Mouse (Mus musculus) megakaryocyte, embryonic 14.5 days (primary cell): ENCODE data around the gene Obscn.

ENCODE experiments used
- FLI1 ChIP-seq: IDR thresholded peaks from 2 replicates; pipeline ENCODE4 v1.6.1; 2012; ENCODE audit warnings: low read length, inconsistent platforms, mixed read lengths
- GATA1 ChIP-seq: IDR thresholded peaks from 3 replicates; pipeline ENCODE4 v1.6.1; 2012; ENCODE audit warnings: mixed read lengths, low read length, inconsistent platforms, borderline replicate concordance

DNA sequence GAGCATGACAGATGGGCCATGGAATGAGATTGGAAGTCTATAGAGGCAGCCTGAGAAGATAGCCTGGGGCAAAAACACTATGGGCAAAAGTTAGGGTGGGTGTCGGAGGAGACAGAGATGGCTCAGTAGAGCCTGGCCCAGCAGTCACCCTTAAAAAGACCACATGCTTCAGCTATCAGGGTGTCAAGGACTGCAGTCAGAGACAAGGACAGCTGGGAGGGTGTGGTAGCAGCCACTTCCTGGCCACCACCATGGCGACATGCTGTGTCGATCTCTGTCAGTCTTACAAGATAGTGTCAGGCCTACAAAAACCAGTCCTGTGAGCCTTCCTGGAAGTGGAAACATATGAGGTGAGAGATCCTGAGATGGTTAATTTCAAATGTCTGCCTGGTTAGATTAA, 53.1 kb downstream of the Obscn start:
- no peak for TF ChIP-seq GATA1
- no peak for TF ChIP-seq FLI1
